Mouse (Mus musculus): Measurements from ENCODE around the gene Pigp. TPM values are rescaled to one million over a fixed set of nuclear protein-coding genes. Genes with fewer than 3 reads are reported as not detected.

The Pigp gene
- total and polyA plus RNA-seq, 2 experiments from 2014 or later, result 114 to 143 TPM

- no peaks in the 10 kb centered on the region for H3K9me3 ChIP-seq (ENCODE audit: low read length)
- TF ChIP-seq CTCF (IDR thresholded peaks at IDR 0.05), result no peak
- 91% methylated on average over 4 of the region's 4 CpGs for WGBS
- no peak overlapping the region for H3K4me2 ChIP-seq (ENCODE audit: low read depth, low read length, poor library complexity, severe bottlenecking)
- H3K9ac ChIP-seq (replicated peaks; ENCODE audit: low read length, poor library complexity, severe bottlenecking), result no peak overlapping the region
- H3K4me1 ChIP-seq (ENCODE audit: insufficient read depth, low read length), result no peaks in the 10 kb centered on the region
- no peak overlapping the region for H3K27ac ChIP-seq (ENCODE audit: low read depth, low read length)
- DNase-seq (ENCODE audit: low spot score) (no peak), ATAC-seq (ENCODE audit: low FRiP score) (no peak)
- peaks cover 21% of the 10 kb centered on the region for H3K36me3 ChIP-seq (ENCODE audit: insufficient read depth, low read length)
- H3K27me3 ChIP-seq (ENCODE audit: insufficient read depth, low read length), result no peaks in the 10 kb centered on the region
- H3K4me3 ChIP-seq (ENCODE audit: low read depth, low read length), result no peak overlapping the region
These were observed 30.5 kb upstream of the Pigp start for GRCm38 (mm10) chr16:94402185-94402584.

GRCm38 (mm10) chr16:94401636-94402035, 30.0 kb upstream of the Pigp start:
- WGBS, result 23% methylated on average over 2 of the region's 2 CpGs
- no peak for ATAC-seq (ENCODE audit: low FRiP score)

GRCm38 (mm10) chr16:94399141-94399540, 27.5 kb upstream of the Pigp start:
- WGBS, result 87% methylated on average over 2 of the region's 2 CpGs
- DNase-seq (ENCODE audit: low spot score) (no peak), ATAC-seq (ENCODE audit: low FRiP score) (no peak)
- H3K4me2 ChIP-seq (ENCODE audit: low read depth, low read length, poor library complexity, severe bottlenecking), result no peak overlapping the region
- no peaks in the 10 kb centered on the region for H3K27me3 ChIP-seq (ENCODE audit: insufficient read depth, low read length)
- no peaks in the 10 kb centered on the region for H3K4me1 ChIP-seq (ENCODE audit: insufficient read depth, low read length)
- no peak for TF ChIP-seq CTCF (IDR thresholded peaks at IDR 0.05)
- peaks cover 14% of the 10 kb centered on the region for H3K36me3 ChIP-seq (ENCODE audit: insufficient read depth, low read length)
- no peak overlapping the region for H3K27ac ChIP-seq (ENCODE audit: low read depth, low read length)
- no peak overlapping the region for H3K4me3 ChIP-seq (ENCODE audit: low read depth, low read length)
- H3K9ac ChIP-seq (replicated peaks; ENCODE audit: low read length, poor library complexity, severe bottlenecking), result no peak overlapping the region
- H3K9me3 ChIP-seq (ENCODE audit: low read length), result no peaks in the 10 kb centered on the region

More at GRCm38 (mm10) chr16:94401636-94402035, 30.0 kb upstream of the Pigp start:
- peaks cover 17% of the 10 kb centered on the region for H3K36me3 ChIP-seq (ENCODE audit: insufficient read depth, low read length)
- no peak overlapping the region for H3K4me3 ChIP-seq (ENCODE audit: low read depth, low read length)
- no peak overlapping the region for H3K9ac ChIP-seq (replicated peaks; ENCODE audit: low read length, poor library complexity, severe bottlenecking)
- H3K9me3 ChIP-seq (ENCODE audit: low read length), result no peaks in the 10 kb centered on the region
- DNase-seq (ENCODE audit: low spot score), result no peak
- H3K4me2 ChIP-seq (ENCODE audit: low read depth, low read length, poor library complexity, severe bottlenecking), result no peak overlapping the region
- no peak overlapping the region for H3K27ac ChIP-seq (ENCODE audit: low read depth, low read length)
- no peaks in the 10 kb centered on the region for H3K27me3 ChIP-seq (ENCODE audit: insufficient read depth, low read length)
- TF ChIP-seq CTCF (IDR thresholded peaks at IDR 0.05), result no peak
- no peaks in the 10 kb centered on the region for H3K4me1 ChIP-seq (ENCODE audit: insufficient read depth, low read length)

GRCm38 (mm10) chr16:94396641-94397040, 25.0 kb upstream of the Pigp start:
- no peak for TF ChIP-seq CTCF (IDR thresholded peaks at IDR 0.05)
- WGBS, result 82% methylated on average over 7 of the region's 7 CpGs

GRCm38 (mm10) chr16:94395051-94395450, 23.4 kb upstream of the Pigp start:
- no peaks in the 10 kb centered on the region for H3K4me1 ChIP-seq (ENCODE audit: insufficient read depth, low read length)
- peaks cover 15% of the 10 kb centered on the region for H3K36me3 ChIP-seq (ENCODE audit: insufficient read depth, low read length)
- H3K9me3 ChIP-seq (ENCODE audit: low read length), result no peaks in the 10 kb centered on the region
- no peak overlapping the region for H3K4me3 ChIP-seq (ENCODE audit: low read depth, low read length)
- H3K9ac ChIP-seq (replicated peaks; ENCODE audit: low read length, poor library complexity, severe bottlenecking), result no peak overlapping the region
- H3K27ac ChIP-seq (ENCODE audit: low read depth, low read length), result no peak overlapping the region
- TF ChIP-seq CTCF (IDR thresholded peaks at IDR 0.05), result no peak
- WGBS, result 60% methylated on average over 3 of the region's 3 CpGs
- DNase-seq (ENCODE audit: low spot score) (no peak), ATAC-seq (ENCODE audit: low FRiP score) (no peak)
- no peak overlapping the region for H3K4me2 ChIP-seq (ENCODE audit: low read depth, low read length, poor library complexity, severe bottlenecking)
- H3K27me3 ChIP-seq (ENCODE audit: insufficient read depth, low read length), result no peaks in the 10 kb centered on the region

More at GRCm38 (mm10) chr16:94396641-94397040, 25.0 kb upstream of the Pigp start:
- Histone ChIP-seq H3K9ac (replicated peaks; ENCODE audit: low read length, poor library complexity, severe bottlenecking) (no peak overlapping the region), H3K9me3 (ENCODE audit: low read length) (no peaks in the 10 kb centered on the region), H3K4me3 (ENCODE audit: low read depth, low read length) (no peak overlapping the region), H3K4me2 (ENCODE audit: low read depth, low read length, poor library complexity, severe bottlenecking) (no peak overlapping the region), H3K27ac (ENCODE audit: low read depth, low read length) (no peak overlapping the region), H3K27me3 (ENCODE audit: insufficient read depth, low read length) (no peaks in the 10 kb centered on the region), H3K4me1 (ENCODE audit: insufficient read depth, low read length) (no peaks in the 10 kb centered on the region), H3K36me3 (ENCODE audit: insufficient read depth, low read length) (peaks cover 15% of the 10 kb centered on the region)
- DNase-seq (ENCODE audit: low spot score), result no peak
- no peak for ATAC-seq (ENCODE audit: low FRiP score)

- Histone ChIP-seq H3K36me3 (ENCODE audit: insufficient read depth, low read length) (peaks cover 15% of the 10 kb centered on the region), H3K9ac (replicated peaks; ENCODE audit: low read length, poor library complexity, severe bottlenecking) (no peak overlapping the region), H3K27me3 (ENCODE audit: insufficient read depth, low read length) (no peaks in the 10 kb centered on the region), H3K4me1 (ENCODE audit: insufficient read depth, low read length) (no peaks in the 10 kb centered on the region), H3K4me2 (ENCODE audit: low read depth, low read length, poor library complexity, severe bottlenecking) (no peak overlapping the region), H3K4me3 (ENCODE audit: low read depth, low read length) (no peak overlapping the region), H3K9me3 (ENCODE audit: low read length) (no peaks in the 10 kb centered on the region), H3K27ac (ENCODE audit: low read depth, low read length) (no peak overlapping the region)
- TF ChIP-seq CTCF (IDR thresholded peaks at IDR 0.05), result no peak
- ATAC-seq (ENCODE audit: low FRiP score) (no peak), DNase-seq (ENCODE audit: low spot score) (no peak)
- 87% methylated on average over 4 of the region's 4 CpGs for WGBS
These were observed 20.7 kb upstream of the Pigp start for GRCm38 (mm10) chr16:94392299-94392698.
